In the genomic region with DNA sequence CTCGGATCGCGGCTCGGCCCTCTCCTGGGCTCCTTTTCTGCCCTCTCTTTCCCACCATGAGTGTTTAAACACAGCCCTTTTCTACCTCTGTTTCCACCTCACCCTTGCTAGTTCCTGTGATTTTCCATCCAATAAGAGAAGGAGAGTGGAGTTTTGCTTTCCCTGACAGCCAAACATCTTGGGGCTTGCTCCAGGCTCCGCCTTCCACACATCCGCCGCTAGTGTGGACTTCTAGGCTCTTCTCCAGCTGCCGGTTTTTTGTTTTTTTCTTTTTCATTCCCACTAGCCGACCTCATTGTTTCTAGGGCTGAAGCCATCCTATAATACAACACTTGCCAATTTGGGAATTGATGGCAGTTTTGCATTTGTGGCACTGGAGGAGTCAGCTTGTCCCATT, we compare ENCODE assay signal across 8 mouse cellular contexts. TPM values are rescaled to one million over a fixed set of nuclear protein-coding genes. Genes with fewer than 3 reads are reported as not detected.
A peak's percentile ranks its signal among the peaks of the same experiment; 100 is the strongest.
DNase-seq lines count a peak whose midpoint lies in the region; ATAC-seq and TF ChIP-seq lines count a peak whose summit lies in the region.

No protein-coding gene starts in this region.

- DNase-seq in adrenal gland, adult (ENCODE audit: inconsistent age in 2 of 2, low spot score in 1 of 2), result peak; percentile 84 to 94
- peak; percentile 80 for DNase-seq in gastrocnemius, adult 2 months
- DNase-seq in left cerebral cortex, adult 18-20 months (ENCODE audit: low spot score in 2 of 2), result peak; percentile 59 to 60
- DNase-seq in lung, postnatal 4 days, result peak; percentile 79 to 89
- peak; percentile 82 for DNase-seq in right cerebral cortex, adult 18-20 months
- peak; percentile 53 to 71 for DNase-seq in urinary bladder, postnatal 36 days (ENCODE audit: low spot score in 2 of 2)

- intact Hi-C loops in gastrocnemius, adult 2 months (cut with DNase I), result loop anchor here (1.0 kb wide), 1 partner anchor 34 kb away; no protein-coding TSS in a partner anchor

- peak overlapping the region; percentile 22 for H3K4me3 ChIP-seq in cortical plate, adult 2 months (ENCODE audit: insufficient read depth, low read length)
- H3K4me3 ChIP-seq in gastrocnemius, adult 2 months, result peak overlapping the region; percentile 76
- peak overlapping the region; percentile 27 for H3K4me3 ChIP-seq in hindbrain, embryonic 16.5 days (ENCODE audit: low read length)

- TF ChIP-seq POLR2A in cortical plate, adult 2 months (IDR thresholded peaks at IDR 0.05; ENCODE audit: extremely low read depth, insufficient read depth, low read length), result peak; percentile 56

- H3K27me3 ChIP-seq in hindbrain, embryonic 16.5 days (replicated peaks; ENCODE audit: control insufficient read depth, insufficient read depth, low read length), result no peaks in the 10 kb centered on the region

- WGBS in hindbrain, embryonic 16.5 days, result 0% methylated on average over 9 of the region's 9 CpGs

- H3K4me1 ChIP-seq in cortical plate, adult 2 months (ENCODE audit: control insufficient read depth, insufficient read depth, low read length), result peaks cover 7% of the 10 kb centered on the region
- H3K4me1 ChIP-seq in hindbrain, embryonic 16.5 days (ENCODE audit: control insufficient read depth, insufficient read depth, low read depth, low read length), result peaks cover 35% of the 10 kb centered on the region

- ATAC-seq in hindbrain, embryonic 16.5 days, result peak; percentile 67

- peak overlapping the region; percentile 53 for H3K4me2 ChIP-seq in hindbrain, embryonic 16.5 days (ENCODE audit: low read length)

- no peaks in the 10 kb centered on the region for H3K36me3 ChIP-seq in hindbrain, embryonic 16.5 days (ENCODE audit: control insufficient read depth, insufficient read depth, low read length)

- TF ChIP-seq CTCF in cortical plate, adult 2 months (IDR thresholded peaks at IDR 0.05; ENCODE audit: extremely low read depth, insufficient read depth, low read length), result no peak
- TF ChIP-seq CTCF in gastrocnemius, adult 2 months (IDR thresholded peaks at IDR 0.05), result no peak

- H3K9me3 ChIP-seq in hindbrain, embryonic 16.5 days (ENCODE audit: control insufficient read depth, low read length), result no peaks in the 10 kb centered on the region

- H3K9ac ChIP-seq in hindbrain, embryonic 16.5 days (ENCODE audit: low read depth, low read length), result peak overlapping the region; percentile 49

- H3K27ac ChIP-seq in cortical plate, adult 2 months (ENCODE audit: insufficient read depth, low read length), result peak overlapping the region; percentile 41
- H3K27ac ChIP-seq in gastrocnemius, adult 2 months, result peak overlapping the region; percentile 99
- H3K27ac ChIP-seq in hindbrain, embryonic 16.5 days (ENCODE audit: low read depth, low read length), result peak overlapping the region; percentile 89

RNA-seq across cellular contexts. Expression of gene Sde2, which starts 2.8 kb away (rescaled TPM):
- 16.1 and 16.2 TPM in 2 replicates for polyA plus RNA-seq in cortical plate, adult 2 months (2012; rRNA removed)
- total RNA-seq in gastrocnemius, adult 2 months (2021), result 1 to 10 TPM; 7.4 to 7.8 TPM
- 28.7 and 32.2 TPM in 2 replicates for polyA plus RNA-seq in hindbrain, embryonic 16.5 days (2015; fragmentation: Nextera tagmentation; extraction: Ambion mirVana)
- 10 to 100 TPM; 20.9 to 25.7 TPM for total RNA-seq in left cerebral cortex, adult 18-20 months (2021)

RNA-seq across cellular contexts. Expression of gene H3f3a, which starts 34.4 kb away (rescaled TPM):
- 334 and 359 TPM in 2 replicates for polyA plus RNA-seq in cortical plate, adult 2 months (2012; rRNA removed)
- total RNA-seq in gastrocnemius, adult 2 months (2021), result 100 to 1,000 TPM; 314 to 379 TPM
- 2,228 and 2,423 TPM in 2 replicates for polyA plus RNA-seq in hindbrain, embryonic 16.5 days (2015; fragmentation: Nextera tagmentation; extraction: Ambion mirVana)
- 100 to 1,000 TPM; 249 to 263 TPM for total RNA-seq in left cerebral cortex, adult 18-20 months (2021)

RNA-seq across cellular contexts. Expression of gene Lefty2, which starts 44.8 kb away (rescaled TPM):
- polyA plus RNA-seq in cortical plate, adult 2 months (2012; rRNA removed), result 1.2 and 1.9 TPM in 2 replicates
- not detected for total RNA-seq in gastrocnemius, adult 2 months (2021)
- 4.8 and 5.6 TPM in 2 replicates for polyA plus RNA-seq in hindbrain, embryonic 16.5 days (2015; fragmentation: Nextera tagmentation; extraction: Ambion mirVana)
- under 1 TPM; 0.21 to 0.33 TPM for total RNA-seq in left cerebral cortex, adult 18-20 months (2021)

RNA-seq across cellular contexts. Expression of gene Pycr2, which starts 56.0 kb away (rescaled TPM):
- polyA plus RNA-seq in cortical plate, adult 2 months (2012; rRNA removed), result 36.6 and 38.0 TPM in 2 replicates
- total RNA-seq in gastrocnemius, adult 2 months (2021), result 10 to 100 TPM; 10.3 to 11.7 TPM
- 74.6 and 75.6 TPM in 2 replicates for polyA plus RNA-seq in hindbrain, embryonic 16.5 days (2015; fragmentation: Nextera tagmentation; extraction: Ambion mirVana)
- total RNA-seq in left cerebral cortex, adult 18-20 months (2021), result 10 to 100 TPM; 28.9 to 29.4 TPM

Comparison
In these comparisons a context has a peak if more than half of its experiments do, and no peak if none do; other contexts are left out.
1. Peak in every context shown above with its lines: DNase-seq, ATAC-seq, H3K4me3 ChIP-seq and H3K27ac ChIP-seq.
2. H3K27ac ChIP-seq: peak in every context shown above with its lines; median percentile 99 in gastrocnemius, adult 2 months; 89 in hindbrain, embryonic 16.5 days; 41 in cortical plate, adult 2 months.
3. H3K4me3 ChIP-seq: peak in every context shown above with its lines; median percentile 76 in gastrocnemius, adult 2 months; 27 in hindbrain, embryonic 16.5 days; 22 in cortical plate, adult 2 months.